Mouse (Mus musculus): ENCODE measurements around the gene Tmem8b. TPM values are rescaled to one million over a fixed set of nuclear protein-coding genes. Genes with fewer than 3 reads are reported as not detected.

The Tmem8b gene
- total and polyA plus RNA-seq, 3 experiments, result 0.76 to 2.9 (median 2.9) TPM

DNA sequence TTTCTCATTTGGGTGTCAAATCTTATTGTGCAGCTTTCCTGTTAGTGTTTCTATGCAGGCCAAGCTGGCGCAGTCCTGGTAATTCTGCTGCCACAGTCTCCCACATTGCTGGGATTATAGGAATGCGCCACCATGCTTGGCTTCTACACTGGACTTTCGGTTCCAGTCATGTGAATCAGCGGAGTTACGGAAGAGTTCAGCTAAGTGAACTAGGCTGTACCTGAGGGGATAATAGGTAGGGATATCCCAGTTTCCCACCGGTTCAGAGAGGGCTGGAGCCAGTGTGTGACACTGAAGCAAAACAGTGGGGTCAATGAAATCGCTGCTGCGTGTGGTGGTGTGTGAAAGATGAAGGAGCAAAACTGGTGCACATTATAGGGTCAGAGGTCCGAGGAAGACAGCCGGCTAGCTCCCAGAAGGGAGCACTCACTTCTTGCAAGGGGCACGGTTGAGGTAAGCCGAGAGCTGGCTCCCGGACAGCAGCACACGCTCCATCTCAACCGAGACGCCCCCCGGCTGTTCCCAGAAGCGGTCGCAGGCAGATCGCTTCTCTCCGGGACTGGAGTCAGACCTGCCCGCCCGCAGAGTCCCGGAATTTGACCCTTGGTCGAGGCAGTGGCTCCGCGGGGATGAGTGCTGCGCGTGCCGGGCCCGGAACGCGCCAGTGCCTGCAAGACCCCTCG is 13.0 kb upstream of the Tmem8b start:
- H3K4me1 ChIP-seq (ENCODE audit: insufficient read depth, low read depth, low read length), result peaks cover 15% of the 10 kb centered on the region
- H3K27me3 ChIP-seq (ENCODE audit: insufficient read depth, low read length), result peaks cover 23% of the 10 kb centered on the region

DNA sequence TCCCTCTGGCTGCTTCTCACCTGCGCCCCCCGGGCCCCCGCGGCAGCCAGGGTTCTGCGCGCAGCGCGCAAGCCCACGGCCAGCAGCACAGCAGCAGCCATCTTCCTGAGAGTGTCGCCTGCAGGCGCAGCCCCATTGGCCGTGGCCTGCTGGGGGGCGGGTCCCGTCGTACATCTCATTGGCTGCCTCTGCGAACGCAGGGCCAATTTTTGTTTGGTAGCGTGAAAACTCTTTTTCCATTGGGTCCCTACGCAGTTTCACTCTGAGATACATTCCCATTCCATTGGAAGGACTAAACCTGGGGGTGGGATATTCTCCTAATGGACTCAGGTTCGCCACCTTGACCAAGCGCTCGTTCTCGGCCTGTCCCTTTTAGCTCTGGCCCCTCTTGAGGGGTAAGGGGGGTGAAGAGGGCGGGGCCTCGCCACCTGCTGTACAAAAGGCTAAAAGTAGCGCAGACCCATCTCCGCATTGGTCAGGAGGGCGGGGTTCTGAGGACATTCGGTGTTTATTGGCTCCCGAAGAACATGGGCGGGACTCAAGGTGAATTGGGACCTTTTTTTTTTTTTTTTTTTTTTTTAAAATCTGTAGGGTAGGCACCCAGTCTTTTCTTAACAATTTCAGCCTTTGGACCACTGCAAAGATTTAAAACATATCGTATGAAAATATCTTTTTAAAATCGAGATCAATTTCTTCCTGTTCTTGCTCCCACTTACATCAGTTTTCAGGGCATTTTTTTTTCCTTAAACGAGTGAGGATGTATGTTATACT is 12.2 kb upstream of the Tmem8b start, which contains the start of gene Hint2:
Gene Hint2 (minus strand): TSS at position 128 of the 771 bp plus-strand sequence.
- peak; percentile 100 for DNase-seq (ENCODE audit: low spot score)
- peaks cover 9% of the 10 kb centered on the region for H3K36me3 ChIP-seq (replicated peaks)
- H3K4me1 ChIP-seq (ENCODE audit: insufficient read depth, low read depth, low read length), result peaks cover 15% of the 10 kb centered on the region
- peak within 1 kb of the TSS; percentile 90 for H3K4me3 ChIP-seq (ENCODE audit: low read depth, low read length)
- TF ChIP-seq POLR2AphosphoS5 (IDR thresholded peaks at IDR 0.05; ENCODE audit: insufficient replicate concordance, low read depth, low read length), result no peak
- TF ChIP-seq CTCF (IDR thresholded peaks at IDR 0.05; ENCODE audit: low read depth, low read length), result no peak
- TF ChIP-seq GATA2 (IDR thresholded peaks at IDR 0.05; ENCODE audit: borderline replicate concordance, low read depth, low read length), result no peak
- TF ChIP-seq GATA1 (IDR thresholded peaks at IDR 0.05; ENCODE audit: borderline replicate concordance, low read length), result no peak
- no peak for TF ChIP-seq TAL1 (conservative IDR thresholded peaks at IDR 0.05; ENCODE audit: low read depth, low read length)
- peak; percentile 91 for ATAC-seq (ENCODE audit: extremely low read depth, insufficient number of reproducible peaks, low FRiP score, poor library complexity, severe bottlenecking)
- peaks cover 30% of the 10 kb centered on the region for H3K27me3 ChIP-seq (ENCODE audit: insufficient read depth, low read length)
- H3K9me3 ChIP-seq (replicated peaks), result no peaks in the 10 kb centered on the region

More for the DNA sequence above, 13.0 kb upstream of the Tmem8b start:
- Histone ChIP-seq H3K9me3 (replicated peaks) (no peaks in the 10 kb centered on the region), H3K4me3 (ENCODE audit: low read depth, low read length) (peak overlapping the region; percentile 90), H3K36me3 (replicated peaks) (peaks cover 9% of the 10 kb centered on the region)
- TF ChIP-seq GATA1 (IDR thresholded peaks at IDR 0.05; ENCODE audit: borderline replicate concordance, low read length), result no peak
- no peak for TF ChIP-seq POLR2AphosphoS5 (IDR thresholded peaks at IDR 0.05; ENCODE audit: insufficient replicate concordance, low read depth, low read length)
- TF ChIP-seq TAL1 (conservative IDR thresholded peaks at IDR 0.05; ENCODE audit: low read depth, low read length), result no peak
- no peak for TF ChIP-seq GATA2 (IDR thresholded peaks at IDR 0.05; ENCODE audit: borderline replicate concordance, low read depth, low read length)
- no peak for TF ChIP-seq CTCF (IDR thresholded peaks at IDR 0.05; ENCODE audit: low read depth, low read length)
- DNase-seq (ENCODE audit: low spot score) (no peak), ATAC-seq (ENCODE audit: extremely low read depth, insufficient number of reproducible peaks, low FRiP score, poor library complexity, severe bottlenecking) (no peak)

DNA sequence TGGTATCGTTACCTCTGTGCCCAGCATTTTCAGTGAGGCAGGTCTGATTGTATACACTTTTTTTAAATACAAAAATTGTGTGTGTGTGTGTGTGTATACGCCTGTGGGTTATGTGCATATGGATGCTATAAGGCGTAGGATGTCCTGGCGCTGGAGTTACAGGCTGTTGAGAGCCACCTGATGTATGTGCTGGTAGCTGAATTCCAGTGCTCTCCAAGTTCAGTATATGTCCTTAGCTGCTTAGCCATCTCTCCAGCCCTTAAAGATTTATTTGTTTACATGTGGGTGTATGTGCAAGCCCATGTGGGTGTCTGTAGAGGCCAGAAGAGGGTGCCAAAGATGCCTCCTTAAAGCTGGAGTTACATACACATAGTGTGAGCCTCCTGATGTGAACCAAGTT is 11.6 kb upstream of the Tmem8b start:
- Histone ChIP-seq H3K9me3 (replicated peaks) (no peaks in the 10 kb centered on the region), H3K27me3 (ENCODE audit: insufficient read depth, low read length) (peaks cover 36% of the 10 kb centered on the region), H3K4me1 (ENCODE audit: insufficient read depth, low read depth, low read length) (peaks cover 15% of the 10 kb centered on the region), H3K36me3 (replicated peaks) (peaks cover 9% of the 10 kb centered on the region), H3K4me3 (ENCODE audit: low read depth, low read length) (peak overlapping the region; percentile 90)
- DNase-seq (ENCODE audit: low spot score) (no peak), ATAC-seq (ENCODE audit: extremely low read depth, insufficient number of reproducible peaks, low FRiP score, poor library complexity, severe bottlenecking) (no peak)
- TF ChIP-seq GATA2 (IDR thresholded peaks at IDR 0.05; ENCODE audit: borderline replicate concordance, low read depth, low read length), result no peak
- TF ChIP-seq GATA1 (IDR thresholded peaks at IDR 0.05; ENCODE audit: borderline replicate concordance, low read length), result no peak
- TF ChIP-seq CTCF (IDR thresholded peaks at IDR 0.05; ENCODE audit: low read depth, low read length), result no peak
- no peak for TF ChIP-seq TAL1 (conservative IDR thresholded peaks at IDR 0.05; ENCODE audit: low read depth, low read length)
- TF ChIP-seq POLR2AphosphoS5 (IDR thresholded peaks at IDR 0.05; ENCODE audit: insufficient replicate concordance, low read depth, low read length), result no peak

DNA sequence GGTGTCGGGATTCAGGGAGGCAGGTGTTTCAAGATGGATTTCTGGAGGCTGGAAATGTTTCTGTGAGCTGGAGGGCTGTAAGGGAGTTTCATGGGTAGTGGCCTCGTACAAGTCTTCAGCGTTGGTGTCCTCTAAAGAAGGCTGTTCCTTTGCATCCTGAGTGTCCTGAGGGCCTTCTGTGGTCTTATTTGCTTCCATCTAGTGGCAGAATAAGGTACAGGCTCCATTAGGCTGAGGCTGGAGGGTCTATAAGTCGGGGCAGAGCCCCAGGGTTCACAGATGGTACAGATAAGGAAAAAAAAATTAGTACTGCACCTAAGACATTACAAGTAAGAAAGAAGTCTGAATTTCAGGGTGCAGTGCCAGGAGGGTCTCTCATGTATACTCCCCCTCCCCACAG is 2.4 kb upstream of the Tmem8b start:
- Histone ChIP-seq H3K36me3 (replicated peaks) (no peaks in the 10 kb centered on the region), H3K9me3 (replicated peaks) (no peaks in the 10 kb centered on the region), H3K4me3 (ENCODE audit: low read depth, low read length) (no peak overlapping the region), H3K27me3 (ENCODE audit: insufficient read depth, low read length) (peaks cover 34% of the 10 kb centered on the region), H3K4me1 (ENCODE audit: insufficient read depth, low read depth, low read length) (peaks cover 27% of the 10 kb centered on the region)
- peak; percentile 36 for DNase-seq (ENCODE audit: low spot score)
- no peak for ATAC-seq (ENCODE audit: extremely low read depth, insufficient number of reproducible peaks, low FRiP score, poor library complexity, severe bottlenecking)
- peak; percentile 24 for TF ChIP-seq CTCF (IDR thresholded peaks at IDR 0.05; ENCODE audit: low read depth, low read length)
- no peak for TF ChIP-seq GATA1 (IDR thresholded peaks at IDR 0.05; ENCODE audit: borderline replicate concordance, low read length)
- TF ChIP-seq GATA2 (IDR thresholded peaks at IDR 0.05; ENCODE audit: borderline replicate concordance, low read depth, low read length), result no peak

DNA sequence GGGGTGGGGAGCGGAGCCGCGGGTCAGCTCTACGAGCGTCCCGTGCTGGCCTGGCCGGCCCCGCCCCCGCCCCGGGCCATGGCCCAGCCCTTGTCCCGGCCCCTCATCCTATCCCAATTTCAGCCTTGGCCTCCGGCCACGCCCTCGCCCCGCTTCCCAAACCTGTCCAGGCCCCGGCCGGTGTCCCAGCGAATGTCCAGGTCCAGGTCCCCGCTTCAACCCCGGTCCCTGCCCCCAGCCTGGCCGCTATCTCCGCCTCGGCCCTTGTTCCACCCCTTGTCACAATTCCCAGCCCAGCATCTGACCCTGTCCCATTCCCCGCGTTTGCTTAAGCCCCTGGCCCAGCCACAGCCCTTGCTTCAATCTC is 640 bp downstream of the Tmem8b start:
- peaks cover 16% of the 10 kb centered on the region for H3K27me3 ChIP-seq (ENCODE audit: insufficient read depth, low read length)
- no peak for TF ChIP-seq POLR2AphosphoS5 (IDR thresholded peaks at IDR 0.05; ENCODE audit: insufficient replicate concordance, low read depth, low read length)
- no peak for TF ChIP-seq CTCF (IDR thresholded peaks at IDR 0.05; ENCODE audit: low read depth, low read length)
- no peak for TF ChIP-seq GATA2 (IDR thresholded peaks at IDR 0.05; ENCODE audit: borderline replicate concordance, low read depth, low read length)
- TF ChIP-seq TAL1 (conservative IDR thresholded peaks at IDR 0.05; ENCODE audit: low read depth, low read length), result no peak
- no peak for TF ChIP-seq GATA1 (IDR thresholded peaks at IDR 0.05; ENCODE audit: borderline replicate concordance, low read length)
- DNase-seq (ENCODE audit: low spot score), result no peak

DNA sequence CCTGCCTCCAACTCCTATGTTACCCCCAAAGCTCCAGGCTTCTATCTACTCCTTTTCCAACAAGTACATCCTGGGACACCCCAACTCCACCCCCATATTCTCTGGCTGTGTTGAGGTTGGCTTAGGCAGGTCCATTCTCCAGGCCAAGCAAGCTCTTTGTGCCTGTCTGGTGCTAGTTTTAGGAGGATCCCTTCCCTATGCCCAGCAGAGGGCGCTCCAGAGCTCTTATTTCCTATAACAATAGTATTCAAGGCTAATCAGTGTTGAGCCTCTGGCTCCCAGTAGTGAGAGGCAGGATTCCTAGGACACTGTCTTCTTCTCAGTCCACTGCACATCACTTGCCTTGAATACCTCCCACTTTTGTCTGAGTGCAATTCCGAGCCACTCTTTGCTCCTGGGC is 3.3 kb downstream of the Tmem8b start:
- Histone ChIP-seq H3K4me1 (ENCODE audit: insufficient read depth, low read depth, low read length) (peaks cover 25% of the 10 kb centered on the region), H3K27me3 (ENCODE audit: insufficient read depth, low read length) (peaks cover 6% of the 10 kb centered on the region; the same call in 1 of the 2 replicates), H3K9me3 (replicated peaks) (no peaks in the 10 kb centered on the region), H3K36me3 (replicated peaks) (peaks cover 3% of the 10 kb centered on the region), H3K4me3 (ENCODE audit: low read depth, low read length) (no peak overlapping the region)
- ATAC-seq (ENCODE audit: extremely low read depth, insufficient number of reproducible peaks, low FRiP score, poor library complexity, severe bottlenecking) (no peak), DNase-seq (ENCODE audit: low spot score) (peak; percentile 70)
- TF ChIP-seq POLR2AphosphoS5 (IDR thresholded peaks at IDR 0.05; ENCODE audit: insufficient replicate concordance, low read depth, low read length), result no peak
- no peak for TF ChIP-seq TAL1 (conservative IDR thresholded peaks at IDR 0.05; ENCODE audit: low read depth, low read length)
- TF ChIP-seq GATA1 (IDR thresholded peaks at IDR 0.05; ENCODE audit: borderline replicate concordance, low read length), result no peak
- peak; percentile 59 for TF ChIP-seq CTCF (IDR thresholded peaks at IDR 0.05; ENCODE audit: low read depth, low read length)

More for the DNA sequence above, 640 bp downstream of the Tmem8b start:
- no peak for ATAC-seq (ENCODE audit: extremely low read depth, insufficient number of reproducible peaks, low FRiP score, poor library complexity, severe bottlenecking)
- H3K9me3 ChIP-seq (replicated peaks), result no peaks in the 10 kb centered on the region
- peaks cover 29% of the 10 kb centered on the region for H3K4me1 ChIP-seq (ENCODE audit: insufficient read depth, low read depth, low read length)
- H3K4me3 ChIP-seq (ENCODE audit: low read depth, low read length), result peak overlapping the region; percentile 73
- H3K36me3 ChIP-seq (replicated peaks), result peaks cover 2% of the 10 kb centered on the region

Data from G1E (cell line).